Mouse (Mus musculus): ENCODE results near the gene Cd200r1. TPM values are rescaled to one million over a fixed set of nuclear protein-coding genes. Genes with fewer than 3 reads are reported as not detected.
"Not testable (repeated sequence)": the region's sequence is repeated elsewhere in the genome, so short reads cannot be mapped to it uniquely, and the experiment has no call there.

Cd200r1 gene
- polyA plus RNA-seq, 1 experiment from 2014 or later: 0.66 TPM

DNA sequence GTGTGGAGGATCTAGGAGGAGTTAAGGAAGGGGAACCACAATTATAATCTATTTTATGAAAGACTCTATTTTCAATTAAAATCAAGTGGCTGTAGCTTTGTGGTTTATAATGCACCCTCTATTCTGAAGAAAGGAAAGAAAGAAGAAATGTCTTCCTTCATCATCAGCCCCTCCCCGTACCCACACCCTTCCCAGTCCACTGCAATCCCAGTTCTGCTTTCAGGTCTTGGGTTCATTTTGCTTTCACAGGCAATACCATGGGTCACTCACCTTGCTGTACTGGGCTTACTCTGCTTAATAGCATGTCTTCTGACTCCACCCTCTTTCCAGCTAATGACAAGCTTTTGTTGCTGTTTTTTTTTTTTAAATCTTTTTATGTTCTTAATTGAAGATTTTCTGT lies 21.4 kb downstream of the Cd200r1 start:
- no peak overlapping the region for H3K9ac ChIP-seq (replicated peaks; ENCODE audit: low read length)

DNA sequence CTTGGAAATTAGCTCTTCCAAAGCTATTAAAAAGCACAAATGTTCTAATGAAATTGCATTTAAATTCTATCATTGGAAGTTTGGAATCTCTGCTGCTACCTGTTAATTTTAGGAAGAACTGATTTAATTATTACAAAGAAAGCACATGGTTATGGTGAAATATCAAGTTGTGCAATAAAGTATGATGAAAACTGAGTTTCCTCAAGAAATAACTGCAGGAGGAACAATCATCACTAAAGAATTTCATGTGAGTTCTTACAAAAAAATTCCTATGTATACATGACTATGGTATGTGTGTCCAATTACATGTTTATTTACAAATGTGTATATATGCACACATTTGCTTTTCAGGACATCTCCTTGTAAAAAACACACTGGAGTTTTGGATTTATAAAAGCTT lies 28.9 kb downstream of the Cd200r1 start:
- Histone ChIP-seq H3K4me1 (ENCODE audit: insufficient read depth, low read length) (no peaks in the 10 kb centered on the region), H3K27me3 (ENCODE audit: insufficient read depth, low read length) (no peaks in the 10 kb centered on the region), H3K9me3 (ENCODE audit: low read length) (no peaks in the 10 kb centered on the region), H3K27ac (ENCODE audit: low read length) (no peak overlapping the region), H3K9ac (replicated peaks; ENCODE audit: low read length) (no peak overlapping the region), H3K4me2 (replicated peaks; ENCODE audit: low read depth, low read length) (no peak overlapping the region), H3K4me3 (ENCODE audit: low read length) (no peak overlapping the region), H3K36me3 (ENCODE audit: insufficient read depth, low read length) (no peaks in the 10 kb centered on the region)
- ATAC-seq (ENCODE audit: low FRiP score, low TSS enrichment): no peak

More for the DNA sequence above, 21.4 kb downstream of the Cd200r1 start:
- Histone ChIP-seq H3K36me3 (ENCODE audit: insufficient read depth, low read length) (no peaks in the 10 kb centered on the region), H3K4me2 (replicated peaks; ENCODE audit: low read depth, low read length) (no peak overlapping the region), H3K27me3 (ENCODE audit: insufficient read depth, low read length) (no peaks in the 10 kb centered on the region), H3K4me3 (ENCODE audit: low read length) (no peak overlapping the region), H3K9me3 (ENCODE audit: low read length) (no peaks in the 10 kb centered on the region), H3K4me1 (ENCODE audit: insufficient read depth, low read length) (no peaks in the 10 kb centered on the region), H3K27ac (ENCODE audit: low read length) (no peak overlapping the region)
- ATAC-seq (ENCODE audit: low FRiP score, low TSS enrichment): no peak
- WGBS: 81% methylated on average over 1 of the region's 1 CpGs

DNA sequence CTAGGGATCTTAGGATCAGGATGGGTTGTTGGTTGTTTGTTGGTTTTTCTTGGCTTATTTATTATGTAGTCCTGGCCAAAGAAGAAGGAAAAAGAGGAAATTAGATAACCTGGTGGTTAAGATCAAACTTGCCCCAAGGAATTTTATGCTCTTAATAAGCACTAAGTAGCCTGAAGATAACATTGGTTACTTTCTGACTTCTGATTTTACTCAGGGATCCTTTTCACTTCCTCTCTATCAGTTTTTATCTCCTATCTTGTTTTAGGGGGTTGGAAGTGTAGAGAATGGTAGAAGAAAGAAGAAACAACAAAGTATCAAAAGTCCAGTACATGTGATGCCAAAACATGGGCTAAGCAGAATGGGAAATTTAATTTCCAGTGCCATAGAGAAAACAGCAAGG lies 40.4 kb downstream of the Cd200r1 start:
- H3K9ac ChIP-seq (replicated peaks; ENCODE audit: low read length): no peak overlapping the region
- H3K27me3 ChIP-seq (ENCODE audit: insufficient read depth, low read length): no peaks in the 10 kb centered on the region
- no peak overlapping the region for H3K4me2 ChIP-seq (replicated peaks; ENCODE audit: low read depth, low read length)
- no peak overlapping the region for H3K4me3 ChIP-seq (ENCODE audit: low read length)
- H3K4me1 ChIP-seq (ENCODE audit: insufficient read depth, low read length): no peaks in the 10 kb centered on the region
- no peak for ATAC-seq (ENCODE audit: low FRiP score, low TSS enrichment)
- no peak overlapping the region for H3K27ac ChIP-seq (ENCODE audit: low read length)
- H3K9me3 ChIP-seq (ENCODE audit: low read length): no peaks in the 10 kb centered on the region
- H3K36me3 ChIP-seq (ENCODE audit: insufficient read depth, low read length): no peaks in the 10 kb centered on the region

DNA sequence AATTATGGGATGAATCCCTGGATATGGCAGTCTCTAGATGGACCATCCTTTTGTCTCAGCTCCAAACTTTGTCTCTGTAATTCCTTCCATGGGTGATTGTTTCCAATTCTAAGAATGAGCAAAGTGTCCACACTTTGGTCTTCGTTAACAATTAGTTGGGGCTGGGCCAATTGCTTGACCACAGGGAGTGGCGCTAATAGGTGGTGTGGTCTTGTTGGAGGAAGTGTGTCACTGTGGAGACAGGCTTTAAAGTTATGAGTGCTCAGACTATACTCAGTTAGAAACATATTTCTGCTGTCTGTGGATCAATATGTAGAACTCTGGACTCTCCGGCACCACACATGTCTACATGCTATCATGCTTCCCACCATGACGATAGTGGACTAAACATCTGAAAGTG lies 44.7 kb downstream of the Cd200r1 start:
- H3K4me1 ChIP-seq (ENCODE audit: insufficient read depth, low read length); H3K4me3 ChIP-seq (ENCODE audit: low read length); H3K36me3 ChIP-seq (ENCODE audit: insufficient read depth, low read length); H3K9ac ChIP-seq (replicated peaks; ENCODE audit: low read length); H3K9me3 ChIP-seq (ENCODE audit: low read length); ATAC-seq (ENCODE audit: low FRiP score, low TSS enrichment); H3K27me3 ChIP-seq (ENCODE audit: insufficient read depth, low read length); H3K4me2 ChIP-seq (replicated peaks; ENCODE audit: low read depth, low read length); H3K27ac ChIP-seq (ENCODE audit: low read length): not testable (repeated sequence)
- WGBS: 95% methylated on average over 4 of the region's 4 CpGs

DNA sequence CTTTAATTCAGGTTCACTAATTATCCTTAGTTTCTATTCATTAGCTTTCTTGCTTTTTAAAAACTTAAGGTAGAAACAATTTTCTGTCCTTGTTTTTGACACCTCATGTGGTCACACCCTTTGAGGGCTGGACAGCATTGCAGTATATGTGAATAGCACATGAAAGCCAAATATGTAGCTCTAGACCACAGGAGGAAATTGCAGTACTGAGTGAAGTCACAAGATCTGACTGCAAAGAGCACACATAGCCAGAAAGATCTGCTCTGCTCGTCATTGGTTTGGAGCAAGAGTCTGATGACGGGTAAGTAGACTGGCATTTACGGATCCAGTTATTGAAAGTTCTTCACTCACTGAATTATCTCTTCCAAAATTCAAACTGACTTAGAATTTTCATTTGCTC lies 46.0 kb downstream of the Cd200r1 start, which contains the start of gene Cd200r4:
Gene Cd200r4, plus strand, starts transcription at position 190 of the 400 bp plus-strand sequence.
- WGBS: 90% methylated on average over 3 of the region's 3 CpGs
- no peak within 1 kb of the TSS for H3K9ac ChIP-seq (replicated peaks; ENCODE audit: low read length)
- no peaks in the 10 kb centered on the region for H3K9me3 ChIP-seq (ENCODE audit: low read length)
- no peak within 1 kb of the TSS for H3K27ac ChIP-seq (ENCODE audit: low read length)
- no peak within 1 kb of the TSS for H3K4me2 ChIP-seq (replicated peaks; ENCODE audit: low read depth, low read length)
- ATAC-seq (ENCODE audit: low FRiP score, low TSS enrichment): no peak
- H3K4me3 ChIP-seq (ENCODE audit: low read length): no peak within 1 kb of the TSS
- no peaks in the 10 kb centered on the region for H3K4me1 ChIP-seq (ENCODE audit: insufficient read depth, low read length)
- no peaks in the 10 kb centered on the region for H3K27me3 ChIP-seq (ENCODE audit: insufficient read depth, low read length)
- H3K36me3 ChIP-seq (ENCODE audit: insufficient read depth, low read length): no peaks in the 10 kb centered on the region

DNA sequence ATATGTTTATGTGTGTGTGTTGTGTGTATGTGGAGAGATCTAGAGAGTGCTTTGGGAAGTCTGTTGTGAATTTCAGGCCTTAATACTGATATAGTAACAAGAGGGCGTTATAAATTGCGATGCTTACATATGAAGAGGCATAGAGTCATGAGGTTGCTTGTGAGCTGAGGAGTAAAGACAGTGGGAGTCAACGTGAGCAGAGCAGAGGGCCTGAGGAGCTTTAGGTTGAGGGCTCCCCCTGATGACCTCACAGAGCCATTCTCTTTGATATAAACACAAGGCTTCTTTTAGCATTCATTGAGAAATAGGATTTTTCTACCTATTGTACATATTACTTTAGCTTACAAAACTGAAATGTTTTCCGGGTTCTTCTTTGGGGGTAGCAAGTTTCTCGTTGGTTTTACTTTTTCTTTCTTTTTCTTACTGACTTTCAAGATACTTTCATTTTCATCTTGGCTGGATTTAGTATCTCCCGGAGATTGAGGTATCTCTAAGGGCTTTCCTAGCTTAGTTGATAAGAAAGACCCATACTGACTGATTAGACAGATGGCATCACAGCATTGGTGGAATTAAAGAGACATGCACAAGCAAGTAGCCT lies 47.0 kb downstream of the Cd200r1 start:
- Histone ChIP-seq H3K9ac (replicated peaks; ENCODE audit: low read length) (no peak overlapping the region), H3K27ac (ENCODE audit: low read length) (no peak overlapping the region), H3K9me3 (ENCODE audit: low read length) (no peaks in the 10 kb centered on the region), H3K4me3 (ENCODE audit: low read length) (no peak overlapping the region), H3K27me3 (ENCODE audit: insufficient read depth, low read length) (no peaks in the 10 kb centered on the region), H3K36me3 (ENCODE audit: insufficient read depth, low read length) (no peaks in the 10 kb centered on the region), H3K4me2 (replicated peaks; ENCODE audit: low read depth, low read length) (no peak overlapping the region), H3K4me1 (ENCODE audit: insufficient read depth, low read length) (no peaks in the 10 kb centered on the region)
- WGBS: 85% methylated on average over 6 of the region's 6 CpGs
- no peak for ATAC-seq (ENCODE audit: low FRiP score, low TSS enrichment)

DNA sequence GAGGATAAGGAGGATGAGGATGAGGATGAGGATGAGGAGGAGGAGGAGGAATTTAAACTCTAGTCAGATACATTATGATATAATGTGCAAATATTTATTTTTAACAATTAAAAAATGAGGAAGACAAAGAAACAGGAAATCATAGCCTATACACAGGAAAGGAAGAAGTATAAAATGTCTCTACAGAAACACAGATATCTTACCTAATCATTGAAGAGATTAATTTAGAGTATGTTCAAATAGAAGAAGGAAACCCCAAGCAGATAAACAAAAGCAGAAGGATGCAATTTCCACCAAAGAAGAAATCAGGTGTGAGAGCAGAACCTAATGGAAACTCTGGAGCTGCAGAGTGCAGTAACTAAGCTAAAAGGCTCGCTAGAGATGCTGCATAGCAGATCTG lies 52.5 kb downstream of the Cd200r1 start:
- Histone ChIP-seq H3K27me3 (ENCODE audit: insufficient read depth, low read length) (no peaks in the 10 kb centered on the region), H3K9me3 (ENCODE audit: low read length) (no peaks in the 10 kb centered on the region), H3K4me3 (ENCODE audit: low read length) (no peak overlapping the region), H3K4me1 (ENCODE audit: insufficient read depth, low read length) (no peaks in the 10 kb centered on the region), H3K27ac (ENCODE audit: low read length) (no peak overlapping the region), H3K36me3 (ENCODE audit: insufficient read depth, low read length) (no peaks in the 10 kb centered on the region), H3K9ac (replicated peaks; ENCODE audit: low read length) (no peak overlapping the region), H3K4me2 (replicated peaks; ENCODE audit: low read depth, low read length) (no peak overlapping the region)
- no peak for ATAC-seq (ENCODE audit: low FRiP score, low TSS enrichment)
- 39% methylated on average over 1 of the region's 1 CpGs for WGBS

DNA sequence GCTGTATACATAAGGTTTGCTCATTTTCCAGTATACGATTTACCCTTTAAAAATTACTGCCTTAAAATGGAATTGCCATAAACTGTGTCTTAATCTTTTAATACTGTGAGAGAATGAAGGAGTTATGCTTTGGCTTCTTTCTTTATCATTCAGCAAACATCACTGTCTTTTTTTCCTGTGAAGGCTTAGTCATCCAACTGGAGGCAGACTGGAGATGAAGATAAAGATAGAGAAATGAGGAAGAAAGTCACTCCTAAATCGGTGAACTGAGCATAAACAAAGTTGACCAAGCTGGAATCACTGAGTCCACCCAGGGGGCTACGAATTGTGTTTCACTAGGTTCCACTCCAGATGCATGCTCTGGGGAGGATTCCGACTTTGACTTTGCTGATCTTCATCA lies 55.0 kb downstream of the Cd200r1 start:
- H3K4me3 ChIP-seq (ENCODE audit: low read length): no peak overlapping the region
- no peak overlapping the region for H3K27ac ChIP-seq (ENCODE audit: low read length)
- H3K4me2 ChIP-seq (replicated peaks; ENCODE audit: low read depth, low read length): no peak overlapping the region
- no peak overlapping the region for H3K9ac ChIP-seq (replicated peaks; ENCODE audit: low read length)
- ATAC-seq (ENCODE audit: low FRiP score, low TSS enrichment): no peak
- 76% methylated on average over 4 of the region's 4 CpGs for WGBS
- no peaks in the 10 kb centered on the region for H3K36me3 ChIP-seq (ENCODE audit: insufficient read depth, low read length)
- no peaks in the 10 kb centered on the region for H3K27me3 ChIP-seq (ENCODE audit: insufficient read depth, low read length)
- H3K9me3 ChIP-seq (ENCODE audit: low read length): no peaks in the 10 kb centered on the region
- H3K4me1 ChIP-seq (ENCODE audit: insufficient read depth, low read length): no peaks in the 10 kb centered on the region

DNA sequence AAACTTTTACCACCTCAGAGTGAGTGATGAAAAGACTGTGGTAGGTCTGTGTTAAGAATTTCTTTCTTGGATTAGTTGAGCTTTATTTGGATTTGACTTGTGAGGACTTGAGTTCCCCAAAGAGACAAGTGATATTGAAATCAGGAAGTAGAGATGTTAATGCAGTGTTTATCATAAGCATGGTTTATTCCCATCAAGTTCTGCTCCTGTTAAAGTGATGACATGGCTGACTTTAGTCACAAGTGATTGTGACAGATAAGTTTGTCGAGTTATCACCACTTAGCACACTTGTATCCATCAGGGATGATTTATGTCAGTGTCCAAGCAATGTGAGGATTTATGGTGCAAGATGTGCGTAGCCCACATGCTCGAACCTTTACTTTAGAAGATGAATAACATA lies 66.8 kb downstream of the Cd200r1 start:
- no peak overlapping the region for H3K27ac ChIP-seq (ENCODE audit: low read length)
- H3K4me3 ChIP-seq (ENCODE audit: low read length): no peak overlapping the region
- H3K27me3 ChIP-seq (ENCODE audit: insufficient read depth, low read length): no peaks in the 10 kb centered on the region
- ATAC-seq (ENCODE audit: low FRiP score, low TSS enrichment): no peak
- H3K9me3 ChIP-seq (ENCODE audit: low read length): no peaks in the 10 kb centered on the region
- no peaks in the 10 kb centered on the region for H3K4me1 ChIP-seq (ENCODE audit: insufficient read depth, low read length)
- 49% methylated on average over 3 of the region's 3 CpGs for WGBS
- no peak overlapping the region for H3K4me2 ChIP-seq (replicated peaks; ENCODE audit: low read depth, low read length)
- no peaks in the 10 kb centered on the region for H3K36me3 ChIP-seq (ENCODE audit: insufficient read depth, low read length)
- H3K9ac ChIP-seq (replicated peaks; ENCODE audit: low read length): no peak overlapping the region

DNA sequence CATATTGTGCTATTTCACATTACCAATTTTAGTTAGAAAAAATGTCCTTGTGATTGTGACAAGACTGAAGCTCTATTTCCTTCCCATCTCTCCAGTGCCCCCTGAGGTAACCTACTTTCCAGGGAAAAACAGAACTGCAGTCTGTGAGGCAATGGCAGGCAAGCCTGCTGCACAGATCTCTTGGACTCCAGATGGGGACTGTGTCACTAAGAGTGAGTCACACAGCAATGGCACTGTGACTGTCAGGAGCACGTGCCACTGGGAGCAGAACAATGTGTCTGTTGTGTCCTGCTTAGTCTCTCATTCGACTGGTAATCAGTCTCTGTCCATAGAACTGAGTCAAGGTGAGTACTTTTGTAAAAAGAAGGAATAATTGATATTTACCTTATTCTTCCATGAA lies 67.7 kb downstream of the Cd200r1 start:
- H3K4me2 ChIP-seq (replicated peaks; ENCODE audit: low read depth, low read length); H3K9me3 ChIP-seq (ENCODE audit: low read length); H3K27me3 ChIP-seq (ENCODE audit: insufficient read depth, low read length); H3K9ac ChIP-seq (replicated peaks; ENCODE audit: low read length); H3K4me3 ChIP-seq (ENCODE audit: low read length); ATAC-seq (ENCODE audit: low FRiP score, low TSS enrichment); H3K27ac ChIP-seq (ENCODE audit: low read length); H3K36me3 ChIP-seq (ENCODE audit: insufficient read depth, low read length); H3K4me1 ChIP-seq (ENCODE audit: insufficient read depth, low read length): not testable (repeated sequence)
- 52% methylated on average over 2 of the region's 2 CpGs for WGBS

All from kidney, embryonic 16.5 days (tissue).